Mouse (Mus musculus) CD4-positive, CD25-positive, alpha-beta regulatory T cell, adult 4 months (primary cell): Measurements from ENCODE around the gene Lrrc23. TPM values are rescaled to one million over a fixed set of nuclear protein-coding genes. Genes with fewer than 3 reads are reported as not detected.
"Not testable (repeated sequence)": the region's sequence is repeated elsewhere in the genome, so short reads cannot be mapped to it uniquely, and the experiment has no call there.

Experiments used
- ATAC-seq: one replicate; pipeline ENCODE4 v1.8.0; 2017
- polyA plus RNA-seq, 2 experiments: library from polyadenylated mRNA; unstranded; fragments of 100-300 nt; shearing (Covaris generic); gene quantifications; one replicate each; pipeline ENCODE4 v1.2.1; 2017

The Lrrc23 gene
- polyA plus RNA-seq, 2 experiments from 2014 or later, result 1.1 to 2.7 TPM

GRCm38 (mm10) chr6:124807366-124807765 is 27.8 kb upstream of the Lrrc23 start:
- ATAC-seq, result no peak

GRCm38 (mm10) chr6:124806446-124807140 is 27.1 kb upstream of the Lrrc23 start:
- no peak for ATAC-seq

GRCm38 (mm10) chr6:124805341-124806321 is 26.1 kb upstream of the Lrrc23 start:
- ATAC-seq, result peak; percentile 77

GRCm38 (mm10) chr6:124804341-124804740 is 24.8 kb upstream of the Lrrc23 start:
- ATAC-seq, result no peak

- not testable (repeated sequence) for ATAC-seq
Observed at GRCm38 (mm10) chr6:124803691-124804090, 24.2 kb upstream of the Lrrc23 start.

GRCm38 (mm10) chr6:124803061-124803460 is 23.5 kb upstream of the Lrrc23 start:
- no peak for ATAC-seq

GRCm38 (mm10) chr6:124802400-124802799 is 22.9 kb upstream of the Lrrc23 start:
- not testable (repeated sequence) for ATAC-seq

GRCm38 (mm10) chr6:124796200-124796599 is 16.7 kb upstream of the Lrrc23 start:
- ATAC-seq, result no peak

GRCm38 (mm10) chr6:124795781-124796180 is 16.3 kb upstream of the Lrrc23 start:
- no peak for ATAC-seq

GRCm38 (mm10) chr6:124791911-124792310 is 12.4 kb upstream of the Lrrc23 start:
- no peak for ATAC-seq

GRCm38 (mm10) chr6:124790121-124790520 is 10.6 kb upstream of the Lrrc23 start:
- ATAC-seq, result no peak

- ATAC-seq, result no peak
Observed at GRCm38 (mm10) chr6:124789519-124789918, 10.0 kb upstream of the Lrrc23 start.

GRCm38 (mm10) chr6:124787722-124788121 is 8.2 kb upstream of the Lrrc23 start:
- ATAC-seq, result no peak

- ATAC-seq, result no peak
Observed at GRCm38 (mm10) chr6:124786756-124787420, 7.4 kb upstream of the Lrrc23 start.

GRCm38 (mm10) chr6:124782436-124782835 is 2.9 kb upstream of the Lrrc23 start:
- peak; percentile 78 for ATAC-seq

GRCm38 (mm10) chr6:124780917-124781316 is 1.4 kb upstream of the Lrrc23 start:
- no peak for ATAC-seq

GRCm38 (mm10) chr6:124779984-124780416 is 473 bp upstream of the Lrrc23 start:
- peak; percentile 48 for ATAC-seq

GRCm38 (mm10) chr6:124770511-124770910 is 9.0 kb downstream of the Lrrc23 start:
- ATAC-seq, result no peak

- ATAC-seq, result no peak
Observed at GRCm38 (mm10) chr6:124770013-124770412, 9.5 kb downstream of the Lrrc23 start.

- peak; percentile 72 for ATAC-seq
Observed at GRCm38 (mm10) chr6:124769101-124769765, 10.3 kb downstream of the Lrrc23 start, which contains the start of gene Eno2. Gene Eno2, minus strand, starts transcription at chr6:124769673.

GRCm38 (mm10) chr6:124768704-124769044 is 10.9 kb downstream of the Lrrc23 start:
- peak; percentile 8 for ATAC-seq
